Mouse (Mus musculus) spleen, adult 2 months (tissue): ENCODE results near the gene Zmynd8.

Experiments
- CTCF ChIP-seq: fragments of 200-500 bp; IDR thresholded peaks from 2 replicates; pipeline ENCODE4 v1.5.1; 2011; ENCODE audit warnings: mild to moderate bottlenecking, inconsistent platforms; ENCODE audit not compliant: insufficient read depth, insufficient read length, insufficient replicate concordance; ENCODE audit errors: extremely low read depth
- POLR2A ChIP-seq: fragments of 200-500 bp; IDR thresholded peaks from 2 replicates; pipeline ENCODE4 v1.6.1; 2011; ENCODE audit warnings: low read depth, low read length, inconsistent platforms

- TF ChIP-seq CTCF (no peak), POLR2A (no peak)
Measured at GRCm38 (mm10) chr2:165818570-165818969, 80.2 kb downstream of the Zmynd8 start.
